Mouse (Mus musculus) adrenal gland, adult 2 months (tissue): ENCODE measurements at regions not wholly inside any gene's neighbourhood (a gene's known extent, or its start where the extent isn't known, plus 50 kb on each side); places are given as distances from the start of the nearest gene placed in this dataset.

ENCODE experiments used
- DNase-seq: peaks from one replicate; pipeline ENCODE4 v3.0.0; 2021

DNA sequence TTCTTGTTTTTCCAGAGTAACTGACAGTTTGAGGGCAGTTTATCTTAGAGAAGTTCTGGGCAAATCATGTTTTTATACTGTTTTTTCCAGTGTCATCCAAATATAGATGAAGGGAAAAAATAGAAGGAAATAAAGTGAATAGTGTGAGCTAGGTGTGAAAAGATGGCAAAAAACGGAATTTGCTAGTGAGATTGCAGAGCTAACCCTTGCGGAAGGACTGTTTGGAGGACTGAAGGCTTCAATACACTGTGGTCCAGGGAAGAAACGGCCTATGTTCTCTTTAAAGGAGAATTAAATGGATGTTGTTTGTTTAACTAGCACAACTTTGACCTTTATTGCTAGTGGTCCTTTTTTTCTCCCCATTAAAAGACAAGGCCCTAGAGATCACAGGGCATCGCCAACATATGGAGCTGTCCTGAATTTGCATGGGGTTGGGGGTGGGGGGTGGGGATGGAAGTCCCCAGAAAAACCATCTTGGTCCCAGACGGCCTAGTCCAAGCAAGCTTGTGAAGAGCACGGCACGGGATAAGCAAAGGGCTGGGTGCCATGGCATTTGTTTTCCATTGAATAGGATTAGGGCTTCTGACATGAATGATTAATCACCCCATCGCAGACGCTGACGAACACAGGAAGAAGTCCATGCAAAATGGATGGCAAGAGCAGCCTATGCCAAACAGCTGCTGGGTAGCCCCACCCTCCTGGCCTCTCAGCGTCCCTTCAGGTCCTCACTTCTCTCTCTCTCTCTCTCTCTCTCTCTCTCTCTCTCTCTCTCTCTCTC, 480.0 kb downstream of the Nuf2 start:
- DNase-seq = no peak

DNA sequence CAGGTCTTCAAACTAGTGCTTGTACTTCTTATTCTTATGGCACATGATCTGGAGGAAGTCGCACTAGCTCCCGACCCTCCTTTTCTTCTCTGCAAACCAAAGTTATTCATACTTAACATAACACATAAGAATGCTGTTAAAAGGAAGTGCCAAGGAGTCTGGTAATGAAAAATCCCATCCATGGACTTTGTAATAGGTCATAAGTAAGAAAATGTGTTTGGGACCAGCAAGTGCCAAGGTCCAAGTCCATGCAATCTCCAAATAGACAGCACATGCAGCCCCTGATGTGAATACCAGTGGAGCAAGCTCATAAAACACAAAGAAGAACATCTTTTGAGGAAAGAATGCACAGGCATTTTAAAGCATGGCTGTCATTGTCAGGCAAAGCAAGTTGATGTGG, 481.4 kb downstream of the Nuf2 start:
- DNase-seq = no peak

DNA sequence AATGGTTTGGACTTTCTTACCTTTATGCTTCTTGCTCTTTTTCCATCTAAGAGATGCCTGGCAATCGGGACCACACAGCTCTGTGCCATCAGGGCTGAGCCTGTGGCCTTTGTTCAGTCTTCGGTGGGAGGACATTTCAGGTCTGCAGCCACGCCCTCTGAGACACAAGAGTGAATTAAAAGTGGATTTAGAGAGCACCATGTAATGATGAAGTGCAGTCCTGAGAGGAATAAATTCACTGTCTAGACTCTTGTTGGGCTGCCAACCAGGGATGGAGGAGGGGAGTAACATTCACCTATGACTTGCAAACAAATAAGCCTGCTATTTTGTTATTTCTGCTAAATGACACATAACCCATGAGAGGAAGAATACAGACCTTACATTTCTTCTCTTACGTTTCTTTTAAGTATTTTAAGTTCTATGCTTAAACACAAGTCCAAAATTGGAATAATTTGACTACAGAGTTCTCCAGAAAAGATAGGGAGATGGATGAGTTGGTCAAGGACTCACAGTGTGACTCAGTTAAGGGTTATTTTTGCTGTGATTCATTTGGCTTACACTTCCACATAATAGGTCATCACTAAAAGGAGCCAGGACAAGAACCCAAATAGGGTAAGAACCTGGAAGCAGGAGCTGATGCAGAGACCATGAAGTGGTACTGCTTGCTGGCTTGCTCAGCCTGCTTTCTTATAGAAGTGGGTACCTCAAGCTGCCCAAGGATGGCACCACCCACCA, 484.3 kb downstream of the Nuf2 start:
- peak; percentile 52 for DNase-seq

DNA sequence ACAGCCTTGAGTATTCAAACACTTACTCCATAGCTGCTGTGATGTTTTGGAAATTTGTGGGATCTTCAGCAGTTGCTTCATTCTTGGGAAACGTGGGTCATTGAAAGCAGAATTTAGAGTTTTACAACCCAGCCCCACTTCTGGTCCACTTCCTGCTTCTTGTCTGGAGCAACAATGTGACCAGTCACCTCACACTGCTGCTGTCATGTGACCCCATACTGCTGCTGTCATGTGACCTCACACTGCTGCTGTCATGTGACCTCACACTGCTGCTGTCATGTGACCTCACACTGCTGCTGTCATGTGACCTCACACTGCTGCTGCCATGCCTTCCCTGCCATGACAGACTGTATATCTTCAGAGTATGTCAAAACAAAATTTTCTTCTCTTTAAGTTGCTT, 497.7 kb downstream of the Nuf2 start:
- DNase-seq = no peak

DNA sequence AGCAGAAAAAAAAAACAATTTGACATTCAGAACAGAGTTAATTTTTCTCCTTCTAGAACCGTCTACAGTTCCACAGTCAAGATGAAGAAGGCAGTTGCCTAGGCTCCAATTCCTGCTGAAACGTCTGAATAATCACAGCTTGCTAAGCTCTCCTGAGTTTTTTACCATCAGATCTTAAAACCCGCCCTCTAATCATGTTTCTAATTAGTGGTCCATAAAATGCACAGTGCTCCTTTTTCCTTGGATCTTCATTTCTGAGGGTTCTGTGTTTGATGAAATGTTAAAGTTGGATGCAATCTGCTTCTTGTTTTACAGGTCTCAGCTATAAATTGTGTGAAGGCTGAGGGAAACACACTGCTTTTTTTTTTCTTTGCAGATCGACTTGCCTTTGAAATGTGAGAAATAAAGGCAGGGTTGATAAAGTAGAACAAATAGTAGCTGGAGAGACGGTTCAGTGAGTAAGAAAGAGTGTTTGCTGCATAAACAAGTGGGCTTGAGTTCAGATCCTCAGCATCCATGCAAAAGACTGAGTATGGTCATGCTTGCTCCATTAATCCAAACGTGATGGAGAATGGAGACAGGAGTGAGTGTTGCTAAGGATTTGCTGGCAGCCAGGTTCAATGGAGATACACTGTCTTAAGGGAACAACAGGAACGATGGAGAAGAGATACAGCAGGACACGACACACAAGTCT, 499.3 kb downstream of the Nuf2 start:
- no peak for DNase-seq

DNA sequence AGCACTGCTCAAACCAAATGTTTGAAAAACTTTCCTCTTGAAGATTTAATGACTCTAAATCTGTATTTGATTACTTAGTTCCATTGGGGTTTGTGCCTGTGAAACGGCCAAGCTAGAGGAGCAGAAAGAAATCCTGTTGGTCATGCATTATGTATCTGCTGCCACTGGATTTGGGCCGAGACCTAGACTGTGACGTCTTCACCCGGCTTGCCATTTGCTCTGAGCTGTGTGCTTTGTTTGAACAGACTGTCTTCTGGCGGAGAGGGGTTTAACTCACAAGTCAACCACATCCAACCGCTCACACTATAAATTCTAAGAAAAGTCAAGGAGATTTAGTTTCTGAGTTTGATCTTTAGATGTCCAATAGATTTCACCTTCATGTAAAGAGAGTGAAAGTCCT, 503.6 kb downstream of the Nuf2 start:
- no peak for DNase-seq

DNA sequence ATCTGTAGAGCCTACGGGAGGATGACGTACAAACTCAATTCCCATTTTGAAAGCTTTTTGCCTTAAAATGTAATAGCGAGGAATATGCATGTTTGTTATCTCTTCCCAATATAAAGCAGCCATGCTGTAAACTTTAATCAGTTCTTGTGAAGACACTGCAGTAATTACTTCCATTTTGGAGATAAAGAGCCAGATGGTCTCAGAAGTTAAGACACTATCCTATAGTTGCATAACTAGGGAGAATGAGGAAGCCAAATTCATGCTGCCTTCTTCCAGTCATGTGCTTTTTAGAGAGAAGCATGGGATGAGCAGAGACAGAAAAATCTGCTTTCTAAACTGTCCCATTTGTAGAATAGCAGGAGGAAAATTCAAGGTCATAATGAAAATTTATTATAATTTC, 504.0 kb downstream of the Nuf2 start:
- DNase-seq = no peak

DNA sequence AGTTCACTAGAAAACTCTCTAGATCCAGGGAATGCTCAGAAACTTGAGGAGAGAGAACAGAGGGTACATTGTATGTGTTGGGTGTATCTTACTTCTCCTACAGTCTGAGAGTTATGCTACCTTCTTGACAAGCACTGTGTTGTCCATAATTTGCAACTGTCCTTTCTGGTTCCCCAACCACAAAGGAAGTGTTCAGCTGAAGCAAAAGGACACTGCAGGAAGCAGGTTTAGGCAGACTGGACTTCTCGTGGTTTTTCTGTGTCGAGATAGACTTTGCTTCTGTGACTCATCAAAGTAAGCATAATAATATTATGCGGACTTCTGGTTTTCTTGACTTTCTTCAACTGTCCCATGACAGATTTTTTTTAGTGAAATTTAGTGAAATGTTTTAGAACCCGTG, 506.7 kb downstream of the Nuf2 start:
- DNase-seq = no peak

DNA sequence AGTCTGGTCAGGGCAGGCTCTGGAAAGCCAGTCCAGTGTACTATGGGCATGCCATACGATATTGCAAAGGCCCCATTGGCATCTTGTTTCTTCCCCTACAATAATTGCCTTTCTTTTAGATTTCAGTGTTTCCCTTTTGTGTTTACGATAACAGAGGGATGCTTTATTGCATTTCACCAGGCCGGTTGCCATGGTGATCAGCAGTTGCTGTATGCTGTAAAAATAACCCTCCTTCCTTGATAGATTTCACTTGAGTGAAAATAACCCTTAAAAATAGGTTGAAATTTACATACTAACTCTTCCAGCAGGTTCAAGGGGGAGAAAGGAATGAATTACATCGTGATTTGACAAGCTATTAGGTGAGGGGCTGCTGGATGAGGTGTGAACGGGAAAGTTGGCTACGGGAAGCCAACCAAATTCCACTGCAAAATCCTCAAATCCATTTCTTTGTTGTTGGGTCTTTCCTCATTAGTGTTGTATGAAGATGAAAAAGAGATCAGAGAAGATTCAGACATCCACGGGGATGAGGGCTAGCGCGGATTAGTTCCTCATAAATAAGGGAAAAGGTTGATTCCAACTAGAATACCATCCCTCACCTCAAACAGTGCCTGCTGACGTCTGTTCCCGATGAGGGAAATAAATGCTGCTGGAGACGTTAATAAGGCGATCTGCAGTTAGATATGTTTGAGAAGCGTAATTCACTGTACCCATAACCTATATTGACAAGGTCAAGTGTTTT, 539.6 kb downstream of the Nuf2 start:
- no peak for DNase-seq

DNA sequence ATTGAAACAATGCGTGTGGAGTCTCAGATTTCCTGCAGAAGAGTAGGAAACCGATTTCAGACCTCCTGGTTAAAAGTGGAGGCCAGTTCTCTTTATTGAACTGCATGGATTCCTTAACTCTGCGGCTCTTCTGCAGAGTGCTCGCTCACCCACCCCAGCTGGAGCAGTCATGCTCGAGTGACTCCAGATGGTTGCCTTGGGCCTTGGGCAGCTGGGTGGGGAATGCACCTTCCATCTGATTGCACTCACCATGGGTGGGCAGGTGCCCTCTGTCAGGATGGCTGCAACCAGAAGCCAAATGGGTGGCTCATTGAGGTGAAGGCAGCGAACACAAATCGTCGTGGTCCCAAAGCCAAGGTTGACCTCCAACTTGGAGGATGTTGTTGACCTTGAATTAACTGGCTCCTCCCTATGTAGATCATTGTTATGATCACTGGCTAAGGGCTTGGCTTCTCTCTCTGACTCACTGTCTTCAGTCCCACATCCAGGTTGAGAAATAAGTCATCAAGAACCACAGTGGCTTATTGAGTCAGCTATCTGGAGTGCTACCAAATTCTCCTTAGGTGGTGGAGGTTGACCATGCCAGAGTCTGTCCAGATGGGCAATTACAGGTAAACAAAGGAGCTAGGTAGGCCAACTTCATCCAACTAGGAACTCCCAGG, 543.1 kb upstream of the Pbx1 start:
- DNase-seq = no peak

DNA sequence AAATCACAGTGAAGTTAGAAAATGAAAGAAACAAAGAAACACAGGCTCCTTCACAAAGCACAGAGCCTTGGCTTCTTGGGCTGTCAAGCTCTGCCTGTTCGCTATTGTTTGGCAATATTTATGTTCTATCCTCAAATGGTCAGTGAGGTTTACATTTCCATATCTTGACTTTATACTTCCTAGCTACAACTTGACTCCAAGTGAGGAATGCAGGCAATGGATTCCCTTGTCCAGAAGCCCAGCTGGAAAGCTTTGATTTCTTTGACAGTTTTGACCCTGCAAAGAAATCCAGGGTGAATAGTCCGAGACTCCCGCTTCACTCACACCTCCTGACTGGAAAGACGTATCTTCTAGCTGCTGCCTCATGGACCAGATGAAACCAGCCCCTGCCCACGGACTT, 537.3 kb upstream of the Pbx1 start:
- no peak for DNase-seq

DNA sequence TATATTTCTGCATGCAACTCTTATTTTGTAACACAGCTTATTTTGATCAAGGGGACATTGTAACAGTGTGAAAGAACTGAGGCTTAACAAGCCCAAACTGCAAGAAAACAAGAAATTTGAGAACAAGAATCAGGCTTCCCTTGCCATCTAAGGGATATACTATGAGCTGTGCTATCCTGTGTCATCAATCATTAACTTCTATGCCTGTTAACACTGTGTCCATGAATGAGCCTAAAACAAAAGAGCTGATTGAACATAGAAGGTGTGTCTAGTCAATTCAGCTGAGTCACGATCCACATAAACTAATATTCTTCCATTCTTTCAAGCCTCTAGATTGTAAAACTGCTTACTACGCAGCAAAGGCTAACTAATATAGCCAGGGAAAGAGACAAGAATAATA, 535.3 kb upstream of the Pbx1 start:
- no peak for DNase-seq

DNA sequence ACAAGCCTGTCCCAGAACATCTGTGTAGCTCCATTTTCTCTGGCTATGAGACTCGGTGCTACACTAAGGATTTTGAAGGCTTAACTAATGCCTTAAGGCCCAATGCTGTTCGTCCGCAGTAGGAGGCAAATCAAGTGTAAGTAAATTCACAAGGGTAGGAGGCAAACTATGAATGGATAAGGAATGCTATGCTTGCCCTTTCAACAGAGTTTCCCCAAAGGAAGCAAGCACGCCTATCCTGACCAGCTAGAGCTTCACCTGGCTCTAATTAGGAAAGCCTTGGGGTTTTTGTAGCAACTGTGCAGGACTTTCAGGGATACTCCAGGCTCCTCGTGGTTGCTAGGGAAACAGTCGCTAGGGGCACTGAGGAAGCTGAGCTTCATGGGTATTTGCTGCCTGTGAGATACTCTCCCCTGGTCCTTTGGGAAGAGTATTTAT, 532.4 kb upstream of the Pbx1 start:
- no peak for DNase-seq

DNA sequence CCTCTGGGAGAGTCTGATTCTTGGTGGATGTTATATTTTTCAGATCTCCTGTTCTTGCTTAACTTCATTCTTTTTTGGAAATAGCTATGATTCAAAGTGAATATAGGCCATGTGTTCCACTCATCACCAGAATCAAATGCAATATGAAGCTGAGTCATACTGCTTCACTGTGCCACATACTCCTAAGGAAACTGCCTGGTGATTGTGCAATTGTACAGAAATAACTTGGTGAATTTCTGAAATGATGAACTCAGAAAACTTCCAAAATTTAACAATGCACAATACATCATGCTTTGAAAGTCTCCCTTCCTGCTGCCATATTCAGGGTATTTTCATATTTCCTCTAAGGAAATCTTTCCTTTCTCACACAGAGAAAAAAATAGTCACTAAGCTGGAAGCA, 518.9 kb upstream of the Pbx1 start:
- no peak for DNase-seq

DNA sequence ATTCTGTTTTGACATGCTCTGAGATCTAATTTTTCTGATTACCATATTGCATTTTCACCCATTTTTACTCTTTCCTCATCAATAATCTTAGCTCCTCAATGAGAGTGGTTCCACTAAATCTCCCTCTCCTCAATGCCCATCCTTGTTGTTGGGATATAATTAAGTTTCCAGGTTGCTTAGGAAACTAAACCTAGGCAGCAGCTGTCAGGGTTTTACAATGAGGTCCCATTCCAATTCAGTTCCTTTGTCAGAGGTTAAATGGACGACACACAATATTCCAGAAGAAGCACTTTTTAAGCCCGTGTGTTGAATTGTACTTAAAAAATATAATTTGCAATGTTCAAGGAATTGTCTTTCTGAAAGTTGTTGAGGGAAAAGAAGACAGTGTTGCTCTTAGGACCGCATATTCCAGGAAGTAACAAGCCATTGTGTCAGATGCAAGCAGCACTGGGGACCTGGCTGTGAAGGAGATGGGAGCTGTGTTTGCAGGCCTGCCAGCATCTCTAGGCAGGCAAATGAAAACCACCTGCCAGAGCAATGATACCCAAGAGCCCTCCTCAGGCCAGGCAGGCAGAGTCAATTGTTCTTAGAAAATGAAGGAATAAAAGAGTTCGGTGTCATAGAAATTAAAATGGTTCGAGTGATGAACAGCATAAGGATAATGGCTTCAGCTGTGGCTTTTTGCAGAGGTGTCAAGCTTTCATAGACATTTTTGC, 492.2 kb upstream of the Pbx1 start:
- no peak for DNase-seq

DNA sequence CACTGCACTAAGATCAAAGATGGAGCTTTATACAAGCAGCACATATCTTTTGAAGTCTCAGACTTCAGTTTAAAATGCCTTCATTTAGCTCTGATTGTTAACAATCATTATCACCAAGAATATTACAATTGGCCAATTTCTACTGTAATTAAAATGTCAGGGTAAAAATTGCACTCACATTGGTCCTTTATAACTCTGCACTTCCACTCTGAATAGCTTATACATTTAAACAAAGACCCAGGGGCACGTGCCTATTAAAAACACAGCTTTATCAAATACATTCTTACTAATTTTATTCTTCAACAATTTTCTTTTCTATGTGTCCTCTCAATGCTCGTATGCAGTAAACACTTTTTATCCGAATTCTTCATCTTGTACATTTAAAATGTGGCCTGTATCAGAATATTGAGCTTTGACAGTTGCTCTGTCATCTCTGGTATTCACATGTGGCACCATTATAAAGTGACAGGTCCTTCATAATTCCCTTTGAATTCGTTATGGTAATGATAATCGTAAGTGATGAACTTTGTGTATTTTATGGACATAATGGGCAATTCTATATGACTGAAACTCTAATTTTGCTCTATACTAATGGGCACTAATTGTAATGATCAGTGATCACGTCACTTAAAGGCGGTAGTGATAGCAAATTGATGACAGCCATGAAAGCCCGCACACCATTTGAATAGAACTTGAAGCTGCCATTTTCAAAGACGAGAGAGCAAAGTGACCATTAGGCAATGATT, 486.4 kb upstream of the Pbx1 start:
- DNase-seq = no peak

DNA sequence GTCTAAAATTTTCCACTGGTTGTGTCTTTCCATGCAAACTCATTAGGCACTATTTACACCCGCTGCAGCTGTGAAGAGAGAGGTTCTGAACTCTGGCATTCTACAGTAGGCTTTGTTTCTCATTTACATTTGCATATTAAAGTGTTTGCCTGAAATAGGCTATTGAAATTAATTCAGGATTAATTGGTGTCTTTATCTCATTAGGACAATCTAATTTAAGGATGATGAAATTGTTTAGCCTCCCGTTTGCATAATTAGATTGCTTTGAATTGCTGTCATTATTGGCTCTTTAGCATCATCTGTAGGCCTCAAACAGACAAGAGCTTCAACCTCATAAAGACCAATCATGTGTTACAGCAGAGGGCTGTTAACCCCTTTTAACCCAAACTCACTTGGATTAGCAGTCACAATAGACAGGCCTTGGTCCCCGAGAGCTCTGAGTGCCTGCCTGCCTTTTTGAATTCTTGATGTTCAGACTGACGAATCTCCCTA, 476.7 kb upstream of the Pbx1 start:
- no peak for DNase-seq

DNA sequence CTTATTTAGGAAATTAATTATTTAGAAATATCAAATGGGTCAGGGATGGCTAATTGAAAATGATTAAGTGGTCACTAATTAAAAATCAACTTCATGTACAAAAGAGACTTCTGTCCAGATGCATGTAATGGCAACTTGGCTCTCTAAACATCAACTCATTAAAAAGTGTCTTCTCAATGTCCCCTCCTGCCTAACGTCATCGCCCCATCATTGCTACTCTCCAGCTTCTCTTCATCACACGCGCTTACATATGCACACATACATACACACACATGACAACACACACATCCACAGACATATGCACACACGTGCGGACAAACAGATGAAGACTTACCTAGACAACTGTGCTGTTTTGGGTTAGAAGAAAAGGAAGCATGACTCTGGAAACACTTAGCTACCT, 476.1 kb upstream of the Pbx1 start:
- no peak for DNase-seq

DNA sequence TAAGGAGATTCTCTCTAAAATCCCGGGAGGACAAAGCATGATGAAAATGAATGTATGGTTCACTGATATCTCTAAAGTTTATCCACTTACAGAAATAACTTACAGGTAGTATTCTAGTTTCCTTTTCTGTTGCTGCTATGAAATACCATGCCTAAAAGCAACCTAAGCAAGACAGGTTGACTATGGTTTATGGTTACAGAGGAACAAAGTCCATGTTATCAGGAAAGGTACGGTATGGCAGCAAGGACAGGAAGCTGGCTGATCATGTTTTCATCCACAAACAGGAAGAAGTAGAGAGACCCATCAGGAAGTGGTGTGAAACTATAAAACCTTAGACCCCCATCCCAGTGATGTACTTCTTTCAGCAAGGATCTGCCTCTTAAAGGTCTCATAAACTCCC, 466.4 kb upstream of the Pbx1 start:
- no peak for DNase-seq

DNA sequence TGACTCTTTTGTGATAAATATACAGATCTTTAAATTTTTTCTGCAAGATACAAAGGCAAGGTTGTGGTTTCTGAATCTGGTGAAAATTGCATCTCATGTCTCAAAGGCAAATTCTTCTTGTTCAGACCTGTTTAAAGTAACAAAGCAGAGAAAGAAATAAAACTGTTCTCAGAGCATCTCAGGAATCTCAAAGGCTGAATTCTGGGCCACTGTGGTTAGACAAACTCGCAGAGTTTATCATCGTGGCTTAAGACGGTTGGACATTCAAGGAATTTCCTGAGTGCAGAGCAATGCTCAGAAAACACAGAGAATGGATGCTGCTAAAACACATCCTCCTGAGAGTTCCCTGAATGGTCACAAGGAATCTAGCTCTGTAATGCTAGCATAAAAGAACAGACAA, 429.5 kb upstream of the Pbx1 start:
- DNase-seq = no peak
